Mouse (Mus musculus): ENCODE measurements around the gene Prkar1b. TPM values are rescaled to one million over a fixed set of nuclear protein-coding genes. Genes with fewer than 3 reads are reported as not detected.

Prkar1b gene
- polyA plus RNA-seq, 1 experiment from 2014 or later = 0.75 TPM

- no peak overlapping the region for H3K27ac ChIP-seq
- WGBS (ENCODE audit: missing documents) = 90% methylated on average over 1 of the region's 1 CpGs
- H3K79me2 ChIP-seq (ENCODE audit: inconsistent target) = no peaks in the 10 kb centered on the region
- no peak overlapping the region for H3K4me3 ChIP-seq (ENCODE audit: inconsistent target)
- H3K36me3 ChIP-seq (ENCODE audit: inconsistent target) = no peaks in the 10 kb centered on the region
Measured at GRCm38 (mm10) chr5:139136341-139136740, 13.5 kb downstream of the Prkar1b start.

- Histone ChIP-seq H3K36me3 (ENCODE audit: inconsistent target) (no peaks in the 10 kb centered on the region), H3K79me2 (ENCODE audit: inconsistent target) (no peaks in the 10 kb centered on the region), H3K4me3 (ENCODE audit: inconsistent target) (no peak overlapping the region), H3K27ac (no peak overlapping the region)
- WGBS (ENCODE audit: missing documents) = 74% methylated on average over 8 of the region's 8 CpGs
Measured at GRCm38 (mm10) chr5:139134501-139134900, 15.3 kb downstream of the Prkar1b start.

DNA sequence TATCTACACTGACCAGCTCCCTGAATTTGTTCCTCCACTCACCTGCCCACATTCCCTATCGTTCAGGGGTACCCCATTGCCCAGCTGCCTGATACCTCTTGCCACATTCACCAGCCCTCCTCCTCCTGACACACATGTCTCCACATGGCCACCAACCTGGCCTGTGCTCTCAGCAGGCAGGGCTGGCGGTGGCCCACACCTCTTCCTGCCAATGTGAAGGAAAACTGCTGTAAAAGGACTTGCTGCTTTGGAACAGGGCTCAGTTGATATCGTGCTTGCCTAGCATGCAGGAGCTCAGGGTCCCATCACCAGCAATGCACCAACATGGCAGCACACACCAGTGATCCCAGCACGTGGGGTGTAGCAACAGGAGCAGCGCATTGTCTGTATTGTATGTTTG, 19.4 kb downstream of the Prkar1b start:
- 85% methylated on average over 5 of the region's 5 CpGs for WGBS (ENCODE audit: missing documents)
- Histone ChIP-seq H3K27ac (no peak overlapping the region), H3K36me3 (ENCODE audit: inconsistent target) (no peaks in the 10 kb centered on the region), H3K79me2 (ENCODE audit: inconsistent target) (no peaks in the 10 kb centered on the region), H3K4me3 (ENCODE audit: inconsistent target) (no peak overlapping the region)

GRCm38 (mm10) chr5:139129572-139130151, 20.1 kb downstream of the Prkar1b start:
- 7% methylated on average over 52 of the region's 55 CpGs for WGBS (ENCODE audit: missing documents)

GRCm38 (mm10) chr5:139129078-139129477, 20.7 kb downstream of the Prkar1b start:
- WGBS (ENCODE audit: missing documents) = 63% methylated on average over 12 of the region's 12 CpGs
- Histone ChIP-seq H3K27ac (no peak overlapping the region), H3K36me3 (ENCODE audit: inconsistent target) (no peaks in the 10 kb centered on the region), H3K79me2 (ENCODE audit: inconsistent target) (no peaks in the 10 kb centered on the region), H3K4me3 (ENCODE audit: inconsistent target) (no peak overlapping the region)

More at GRCm38 (mm10) chr5:139129572-139130151, 20.1 kb downstream of the Prkar1b start:
- Histone ChIP-seq H3K79me2 (ENCODE audit: inconsistent target) (no peaks in the 10 kb centered on the region), H3K36me3 (ENCODE audit: inconsistent target) (no peaks in the 10 kb centered on the region), H3K4me3 (ENCODE audit: inconsistent target) (no peak overlapping the region), H3K27ac (no peak overlapping the region)

DNA sequence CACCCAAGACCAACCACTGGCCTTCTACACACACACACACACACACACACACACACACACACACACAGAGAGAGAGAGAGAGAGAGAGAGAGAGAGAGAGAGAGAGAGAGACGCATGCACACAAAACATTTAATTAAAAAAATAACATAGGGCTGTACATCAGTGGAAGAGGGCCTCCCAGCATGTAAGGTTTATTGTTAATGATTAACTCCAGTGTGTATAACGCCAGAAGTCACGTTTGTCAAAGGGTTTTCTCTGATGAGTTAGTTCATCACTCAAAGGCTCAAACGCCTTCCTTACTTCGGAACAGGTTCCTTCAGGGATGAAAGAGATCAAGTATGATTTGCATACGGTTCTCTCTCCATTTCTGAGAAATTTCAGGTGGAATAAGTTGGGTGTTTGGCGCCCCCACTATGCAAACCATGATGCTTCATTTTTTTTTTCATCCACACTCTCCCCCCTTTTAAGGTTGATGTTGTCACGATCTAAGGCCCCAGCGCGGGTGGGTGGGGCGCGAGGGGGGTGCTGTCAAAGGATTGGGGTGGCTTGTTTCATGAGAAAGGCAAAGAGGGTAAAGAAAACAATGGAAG, 21.2 kb downstream of the Prkar1b start:
- H3K36me3 ChIP-seq (ENCODE audit: inconsistent target) = no peaks in the 10 kb centered on the region
- no peaks in the 10 kb centered on the region for H3K79me2 ChIP-seq (ENCODE audit: inconsistent target)
- H3K4me3 ChIP-seq (ENCODE audit: inconsistent target) = no peak overlapping the region
- 70% methylated on average over 9 of the region's 12 CpGs for WGBS (ENCODE audit: missing documents)
- H3K27ac ChIP-seq = no peak overlapping the region

- no peaks in the 10 kb centered on the region for H3K36me3 ChIP-seq (ENCODE audit: inconsistent target)
- no peak overlapping the region for H3K27ac ChIP-seq
- no peaks in the 10 kb centered on the region for H3K79me2 ChIP-seq (ENCODE audit: inconsistent target)
- WGBS (ENCODE audit: missing documents) = 91% methylated on average over 3 of the region's 3 CpGs
- H3K4me3 ChIP-seq (ENCODE audit: inconsistent target) = no peak overlapping the region
Measured at GRCm38 (mm10) chr5:139125717-139126116, 24.1 kb downstream of the Prkar1b start.

DNA sequence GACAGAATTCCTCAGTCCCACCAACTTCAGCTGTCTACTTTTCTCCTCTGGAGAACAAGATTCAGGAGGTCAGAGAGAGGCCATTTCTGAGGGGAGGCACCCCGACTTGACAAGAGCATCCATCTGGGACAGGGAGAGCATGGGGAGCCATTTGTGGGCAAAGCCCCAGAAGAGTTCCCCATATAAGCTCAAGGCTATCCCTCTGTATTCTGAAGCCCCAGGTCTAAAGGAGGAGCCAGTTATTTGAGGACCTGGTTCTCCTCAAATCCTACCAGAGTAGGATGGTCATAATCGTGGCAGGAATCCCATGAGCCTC, 30.9 kb downstream of the Prkar1b start:
- H3K4me3 ChIP-seq (ENCODE audit: inconsistent target) = no peak overlapping the region
- no peak overlapping the region for H3K27ac ChIP-seq
- no peaks in the 10 kb centered on the region for H3K79me2 ChIP-seq (ENCODE audit: inconsistent target)
- 69% methylated on average over 2 of the region's 2 CpGs for WGBS (ENCODE audit: missing documents)
- no peaks in the 10 kb centered on the region for H3K36me3 ChIP-seq (ENCODE audit: inconsistent target)

- H3K36me3 ChIP-seq (ENCODE audit: inconsistent target) = no peaks in the 10 kb centered on the region
- 71% methylated on average over 5 of the region's 5 CpGs for WGBS (ENCODE audit: missing documents)
- no peak overlapping the region for H3K4me3 ChIP-seq (ENCODE audit: inconsistent target)
- no peak overlapping the region for H3K27ac ChIP-seq
- H3K79me2 ChIP-seq (ENCODE audit: inconsistent target) = no peaks in the 10 kb centered on the region
Measured at GRCm38 (mm10) chr5:139118139-139118960, 31.5 kb downstream of the Prkar1b start.

GRCm38 (mm10) chr5:139115507-139115906, 34.3 kb downstream of the Prkar1b start:
- WGBS (ENCODE audit: missing documents) = 90% methylated on average over 7 of the region's 7 CpGs
- Histone ChIP-seq H3K36me3 (ENCODE audit: inconsistent target) (no peaks in the 10 kb centered on the region), H3K79me2 (ENCODE audit: inconsistent target) (no peaks in the 10 kb centered on the region)

DNA sequence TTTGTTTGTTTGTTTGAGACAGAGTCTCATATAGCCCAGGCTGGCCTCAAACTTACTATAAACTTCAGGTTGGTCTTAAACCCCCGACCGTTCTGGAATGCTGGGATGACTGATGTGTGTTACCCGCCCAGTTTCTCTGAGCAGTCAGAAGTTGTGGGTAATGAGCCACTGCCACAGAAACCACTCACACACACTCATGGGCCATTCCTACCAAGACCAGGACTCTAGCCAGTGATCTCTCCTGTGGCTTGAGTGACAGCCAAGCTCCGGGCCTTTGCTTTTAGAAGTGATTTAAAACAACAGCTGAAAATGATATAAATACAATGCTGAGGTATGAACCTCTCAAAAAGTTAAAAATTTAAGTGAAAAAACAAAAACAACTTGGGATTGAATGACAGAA, 34.9 kb downstream of the Prkar1b start:
- 52% methylated on average over 4 of the region's 4 CpGs for WGBS (ENCODE audit: missing documents)
- Histone ChIP-seq H3K4me3 (ENCODE audit: inconsistent target) (no peak overlapping the region), H3K36me3 (ENCODE audit: inconsistent target) (no peaks in the 10 kb centered on the region), H3K27ac (no peak overlapping the region), H3K79me2 (ENCODE audit: inconsistent target) (no peaks in the 10 kb centered on the region)

More at GRCm38 (mm10) chr5:139115507-139115906, 34.3 kb downstream of the Prkar1b start:
- Histone ChIP-seq H3K4me3 (ENCODE audit: inconsistent target) (no peak overlapping the region), H3K27ac (no peak overlapping the region)

DNA sequence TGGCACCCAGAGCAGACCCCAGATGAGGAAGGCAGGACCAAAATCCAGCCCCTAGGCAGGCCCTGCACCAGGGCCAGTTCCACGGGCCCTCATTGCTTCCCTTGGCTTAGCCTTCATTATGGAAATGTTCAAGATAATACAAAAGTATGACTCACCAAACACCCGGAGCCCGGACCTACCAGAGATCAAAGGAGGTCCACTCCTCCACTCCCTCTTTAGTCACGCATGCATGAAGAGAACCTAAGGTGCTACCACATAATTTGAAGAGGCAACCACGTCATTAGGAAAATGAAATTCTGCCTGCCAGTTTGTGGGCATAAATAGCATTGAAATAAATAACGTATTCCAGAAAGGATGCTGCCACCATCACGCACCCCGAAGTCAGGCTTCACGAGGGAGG, 37.4 kb downstream of the Prkar1b start:
- 88% methylated on average over 9 of the region's 9 CpGs for WGBS (ENCODE audit: missing documents)
- no peaks in the 10 kb centered on the region for H3K36me3 ChIP-seq (ENCODE audit: inconsistent target)
- no peak overlapping the region for H3K4me3 ChIP-seq (ENCODE audit: inconsistent target)
- no peaks in the 10 kb centered on the region for H3K79me2 ChIP-seq (ENCODE audit: inconsistent target)
- no peak overlapping the region for H3K27ac ChIP-seq

GRCm38 (mm10) chr5:139111991-139112390, 37.8 kb downstream of the Prkar1b start:
- Histone ChIP-seq H3K79me2 (ENCODE audit: inconsistent target) (no peaks in the 10 kb centered on the region), H3K4me3 (ENCODE audit: inconsistent target) (no peak overlapping the region), H3K36me3 (ENCODE audit: inconsistent target) (no peaks in the 10 kb centered on the region), H3K27ac (no peak overlapping the region)
- WGBS (ENCODE audit: missing documents) = 34% methylated on average over 9 of the region's 9 CpGs

- WGBS (ENCODE audit: missing documents) = 88% methylated on average over 2 of the region's 2 CpGs
- H3K36me3 ChIP-seq (ENCODE audit: inconsistent target) = no peaks in the 10 kb centered on the region
- no peak overlapping the region for H3K4me3 ChIP-seq (ENCODE audit: inconsistent target)
- no peaks in the 10 kb centered on the region for H3K79me2 ChIP-seq (ENCODE audit: inconsistent target)
- no peak overlapping the region for H3K27ac ChIP-seq
Measured at GRCm38 (mm10) chr5:139110140-139110855, 39.5 kb downstream of the Prkar1b start.

GRCm38 (mm10) chr5:139107815-139108214, 42.0 kb downstream of the Prkar1b start:
- WGBS (ENCODE audit: missing documents) = 45% methylated on average over 9 of the region's 9 CpGs

More at GRCm38 (mm10) chr5:139107815-139108214, 42.0 kb downstream of the Prkar1b start:
- Histone ChIP-seq H3K36me3 (ENCODE audit: inconsistent target) (no peaks in the 10 kb centered on the region), H3K27ac (no peak overlapping the region), H3K79me2 (ENCODE audit: inconsistent target) (no peaks in the 10 kb centered on the region), H3K4me3 (ENCODE audit: inconsistent target) (no peak overlapping the region)

Data from macrophage (primary cell).